Mouse (Mus musculus) G1E (cell line): ENCODE results near the gene Chpt1.

ENCODE experiments used
- CTCF ChIP-seq: IDR thresholded peaks from 2 replicates; pipeline ENCODE4 v1.5.1; 2012; ENCODE audit warnings: low read depth, low read length, inconsistent platforms, mixed read lengths
- GATA1 ChIP-seq: IDR thresholded peaks from 2 replicates; pipeline ENCODE4 v1.6.1; 2012; ENCODE audit warnings: borderline replicate concordance, low read length, inconsistent platforms, mixed read lengths

- no peak for TF ChIP-seq CTCF
- TF ChIP-seq GATA1: no peak
These were observed 26.8 kb upstream of the Chpt1 start for GRCm38 (mm10) chr10:88530631-88531030.
